Mouse (Mus musculus) stomach, postnatal 0 days (tissue): ENCODE results near the gene Tsga10. TPM values are rescaled to one million over a fixed set of nuclear protein-coding genes. Genes with fewer than 3 reads are reported as not detected.

ENCODE experiments used
- ATAC-seq: fragments of 200-750 bp; cut with Nextera tagmentation; 2 replicates; pipeline ENCODE4 v1.8.0; 2017; ENCODE audit not compliant: low FRiP score, low TSS enrichment
- DNase-seq: peaks from one replicate; pipeline ENCODE4 v3.0.0-alpha.2; 2016; ENCODE audit warnings: low spot score
- H3K27ac ChIP-seq: fragments of 300-500 bp; sonication (generic); replicated peaks from 2 replicates; pipeline ENCODE4 v1.5.1; 2014; ENCODE audit warnings: mild to moderate bottlenecking, control low read depth
- H3K27me3 ChIP-seq: fragments of 300-500 bp; sonication (generic); 2 replicates; pipeline ENCODE4 v1.6.1; 2014; ENCODE audit warnings: low read length; ENCODE audit not compliant: control insufficient read depth, insufficient read depth
- H3K36me3 ChIP-seq: fragments of 300-500 bp; sonication (generic); 2 replicates; pipeline ENCODE4 v1.6.1; 2014; ENCODE audit warnings: low read length, mixed read lengths; ENCODE audit not compliant: control insufficient read depth, insufficient read depth
- H3K4me1 ChIP-seq: fragments of 300-500 bp; sonication (generic); replicated peaks from 2 replicates; pipeline ENCODE4 v1.6.1; 2014; ENCODE audit warnings: antibody characterized with exemption; ENCODE audit not compliant: control insufficient read depth, insufficient read depth
- H3K4me2 ChIP-seq: fragments of 300-500 bp; sonication (generic); replicated peaks from 2 replicates; pipeline ENCODE4 v1.6.1; 2014; ENCODE audit warnings: low read depth, mild to moderate bottlenecking, control low read depth, moderate library complexity
- H3K4me3 ChIP-seq: fragments of 300-500 bp; sonication (generic); 2 replicates; pipeline ENCODE4 v1.5.1; 2014; ENCODE audit warnings: low read depth, low read length, control low read depth
- H3K9ac ChIP-seq: fragments of 300-500 bp; sonication (generic); 2 replicates; pipeline ENCODE4 v1.6.1; 2014; ENCODE audit warnings: mild to moderate bottlenecking, low read length, control low read depth, mixed read lengths
- H3K9me3 ChIP-seq: fragments of 300-500 bp; sonication (generic); 2 replicates; pipeline ENCODE4 v1.6.1; 2016; ENCODE audit warnings: low read length; ENCODE audit not compliant: control insufficient read depth
- CTCF ChIP-seq: IDR thresholded peaks from 2 replicates; pipeline ENCODE4 v1.5.1; 2016; ENCODE audit warnings: antibody characterized with exemption, low read depth, mild to moderate bottlenecking, moderate library complexity
- EP300 ChIP-seq: optimal IDR thresholded peaks from 2 replicates; pipeline ENCODE3; 2016; ENCODE audit warnings: antibody characterized with exemption
- WGBS: fragments of 180-500 bp; shearing (Covaris S2); extraction: QIAGEN DNeasy Blood & Tissue Kit; methylation state at CpG from one replicate; pipeline ENCODE4 v1.1.7; 2014; 5-methylcytosine and 5-hydroxymethylcytosine counted together
- polyA plus RNA-seq: library from polyadenylated mRNA; unstranded; fragments of >200 nt; fragmentation: Nextera tagmentation; extraction: Ambion mirVana; gene quantifications from 2 replicates; pipeline ENCODE4 v1.2.1, GENCODE M21; 2015

Gene Tsga10
- polyA plus RNA-seq, 1 experiment from 2014 or later = 2.1 TPM

GRCm38 (mm10) chr1:37867684-37868322 lies 1.6 kb upstream of the Tsga10 start:
- TF ChIP-seq EP300 (no peak), CTCF (no peak)
- Histone ChIP-seq H3K27ac (no peak overlapping the region), H3K36me3 (no peaks in the 10 kb centered on the region), H3K4me3 (no peak overlapping the region), H3K4me2 (no peak overlapping the region), H3K9ac (no peak overlapping the region), H3K27me3 (no peaks in the 10 kb centered on the region), H3K9me3 (no peaks in the 10 kb centered on the region), H3K4me1 (no peaks in the 10 kb centered on the region)
- DNase-seq = no peak
- no peak for ATAC-seq
- WGBS = 66% methylated on average over 10 of the region's 10 CpGs

GRCm38 (mm10) chr1:37867056-37867455 lies 827 bp upstream of the Tsga10 start:
- peak; percentile 68 for DNase-seq
- 73% methylated on average over 1 of the region's 1 CpGs for WGBS
- no peak overlapping the region for H3K4me2 ChIP-seq

GRCm38 (mm10) chr1:37865401-37866215 lies 621 bp downstream of the Tsga10 start:
- Histone ChIP-seq H3K27me3 (no peaks in the 10 kb centered on the region), H3K4me3 (peak overlapping the region; percentile 63), H3K36me3 (no peaks in the 10 kb centered on the region), H3K4me2 (peak overlapping the region; percentile 90), H3K27ac (peak overlapping the region; percentile 87), H3K9ac (peak overlapping the region; percentile 67), H3K9me3 (no peaks in the 10 kb centered on the region), H3K4me1 (no peaks in the 10 kb centered on the region)
- no peak for DNase-seq
- ATAC-seq = no peak
- TF ChIP-seq EP300 = no peak
- TF ChIP-seq CTCF = no peak
- WGBS = 9% methylated on average over 23 of the region's 23 CpGs

More at GRCm38 (mm10) chr1:37867056-37867455, 827 bp upstream of the Tsga10 start:
- no peaks in the 10 kb centered on the region for H3K4me1 ChIP-seq
- no peak overlapping the region for H3K4me3 ChIP-seq
- no peaks in the 10 kb centered on the region for H3K36me3 ChIP-seq
- no peaks in the 10 kb centered on the region for H3K9me3 ChIP-seq
- no peak for ATAC-seq
- no peak overlapping the region for H3K27ac ChIP-seq
- no peaks in the 10 kb centered on the region for H3K27me3 ChIP-seq
- H3K9ac ChIP-seq = no peak overlapping the region
- TF ChIP-seq EP300 = no peak
- TF ChIP-seq CTCF = peak; percentile 81

- H3K4me3 ChIP-seq = peak overlapping the region; percentile 63
- H3K9me3 ChIP-seq = no peaks in the 10 kb centered on the region
- no peaks in the 10 kb centered on the region for H3K36me3 ChIP-seq
- H3K9ac ChIP-seq = peak overlapping the region; percentile 67
- H3K27me3 ChIP-seq = no peaks in the 10 kb centered on the region
- peak; percentile 99 for ATAC-seq
- under 1% methylated on average over 81 of the region's 90 CpGs for WGBS
- peak; percentile 100 for DNase-seq
- TF ChIP-seq CTCF (peak; percentile 71), EP300 (no peak)
- H3K27ac ChIP-seq = peak overlapping the region; percentile 87
- peak overlapping the region; percentile 90 for H3K4me2 ChIP-seq
- no peaks in the 10 kb centered on the region for H3K4me1 ChIP-seq
Observed at GRCm38 (mm10) chr1:37864511-37865400, 1.5 kb downstream of the Tsga10 start.

GRCm38 (mm10) chr1:37850696-37851095 lies 15.5 kb downstream of the Tsga10 start:
- Histone ChIP-seq H3K4me3 (no peak overlapping the region), H3K9ac (no peak overlapping the region), H3K4me2 (no peak overlapping the region), H3K27ac (no peak overlapping the region), H3K9me3 (no peaks in the 10 kb centered on the region), H3K4me1 (no peaks in the 10 kb centered on the region), H3K36me3 (no peaks in the 10 kb centered on the region), H3K27me3 (no peaks in the 10 kb centered on the region)
- 53% methylated on average over 2 of the region's 2 CpGs for WGBS
- TF ChIP-seq EP300 (no peak), CTCF (no peak)
- no peak for ATAC-seq
- DNase-seq = no peak
